Mouse (Mus musculus) lung, postnatal 36 days (tissue): Measurements from ENCODE around the gene Vmn1r236.

Experiments
- DNase-seq: peaks from one replicate; pipeline ENCODE4 v3.0.0; 2022; ENCODE audit warnings: mixed read lengths

Vmn1r236 gene

GRCm38 (mm10) chr17:21282642-21283041 is at the start of gene Vmn1r236:
Gene Vmn1r236, plus strand, starts transcription at chr17:21282942.
- no peak for DNase-seq

- DNase-seq: no peak
Observed at GRCm38 (mm10) chr17:21256111-21256510, 26.6 kb upstream of the Vmn1r236 start, which contains the start of gene Vmn1r235. Gene Vmn1r235, plus strand, starts transcription at chr17:21256411.

DNA sequence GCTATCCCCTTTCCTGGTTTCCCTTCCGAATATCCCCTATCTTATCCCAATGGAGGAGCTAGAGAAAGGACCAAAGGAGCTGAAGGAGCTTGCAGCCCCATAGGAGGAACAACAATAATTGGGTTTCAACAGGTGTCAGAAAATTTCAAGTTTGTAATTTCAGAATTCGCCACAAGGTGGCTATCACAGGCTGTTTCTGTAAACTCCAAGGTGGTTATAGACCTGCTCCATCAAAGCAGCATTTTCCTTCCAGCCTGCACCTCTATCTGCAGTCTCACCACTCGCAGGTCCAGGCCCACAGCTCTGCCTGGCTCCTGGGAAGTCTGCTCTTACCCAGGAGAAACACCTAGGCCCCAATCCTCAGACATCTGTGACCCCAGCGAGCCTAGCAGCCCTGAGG is 10.6 kb upstream of the Vmn1r236 start:
- DNase-seq: peak; percentile 81

DNA sequence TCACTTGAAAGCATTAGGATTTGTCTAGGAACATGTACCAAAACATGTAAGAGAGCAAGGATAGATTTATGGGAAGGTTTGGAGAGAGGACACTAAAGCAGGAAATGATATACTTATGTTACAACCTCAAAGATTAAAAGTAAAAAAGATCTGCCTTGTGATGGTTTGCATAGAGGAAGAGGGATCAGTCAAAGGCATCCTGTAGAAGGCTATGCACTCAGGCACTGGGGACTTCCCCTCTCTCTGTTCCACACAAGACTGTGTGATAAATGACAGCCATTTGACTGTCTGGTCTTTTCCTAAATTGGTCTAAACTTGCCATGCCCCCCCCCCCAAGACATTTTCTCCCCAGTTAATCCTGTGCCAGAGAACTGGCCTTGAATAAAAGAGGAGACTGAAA is 1.7 kb downstream of the Vmn1r236 start:
- no peak for DNase-seq

GRCm38 (mm10) chr17:21289695-21290094 is 7.0 kb downstream of the Vmn1r236 start:
- no peak for DNase-seq

- no peak for DNase-seq
Observed at GRCm38 (mm10) chr17:21311565-21311964, 28.8 kb downstream of the Vmn1r236 start, which contains the start of gene Vmn1r237. Gene Vmn1r237, plus strand, starts transcription at chr17:21311865.
